In genomic region chr7:65153846-65154245, GRCm38 (mm10) we compare ENCODE assay signal across 26 mouse cellular contexts. TPM values are rescaled to one million over a fixed set of nuclear protein-coding genes. Genes with fewer than 3 reads are reported as not detected.
DNase-seq lines count a peak whose midpoint lies in the region; ATAC-seq lines count a peak whose summit lies in the region.
"Had no signal": no experiment of that assay in that cellular context is flagged by ENCODE, and none has a peak within 500 bp of the region (broad histone marks: within the 10 kb centered on the region; RNA-seq: fewer than 3 reads in every experiment).

No protein-coding gene starts in this region.

- ATAC-seq in hindbrain, embryonic 16.5 days: no peak
- ATAC-seq in hindbrain, embryonic 11.5 days (ENCODE audit: low FRiP score): no peak
- ATAC-seq in midbrain, embryonic 13.5 days: no peak
- ATAC-seq: forebrain, embryonic 14.5 days; inflammation-experienced regulatory T-cells, adult 6 months; intestine, embryonic 16.5 days; Patski had no signal

- H3K4me3 ChIP-seq in hindbrain, embryonic 16.5 days (ENCODE audit: low read length): no peak overlapping the region
- H3K4me3 ChIP-seq in hindbrain, embryonic 11.5 days (ENCODE audit: low read depth, low read length): no peak overlapping the region
- H3K4me3 ChIP-seq in midbrain, embryonic 13.5 days (replicated peaks): no peak overlapping the region
- no peak overlapping the region for H3K4me3 ChIP-seq in midbrain, embryonic 10.5 days
- H3K4me3 ChIP-seq: forebrain, embryonic 10.5 days; heart, adult 2 months; heart, embryonic 10.5 days; heart, embryonic 13.5 days had no signal

- H3K27ac ChIP-seq in hindbrain, embryonic 16.5 days (ENCODE audit: low read depth, low read length): no peak overlapping the region
- no peak overlapping the region for H3K27ac ChIP-seq in hindbrain, embryonic 11.5 days (ENCODE audit: low read depth, low read length)
- H3K27ac ChIP-seq in midbrain, embryonic 13.5 days: no peak overlapping the region
- no peak overlapping the region for H3K27ac ChIP-seq in midbrain, embryonic 10.5 days (replicated peaks)
- H3K27ac ChIP-seq: forebrain, embryonic 10.5 days; heart, adult 2 months; heart, embryonic 10.5 days; heart, embryonic 13.5 days had no signal

- H3K9ac ChIP-seq in hindbrain, embryonic 16.5 days (ENCODE audit: low read depth, low read length): no peak overlapping the region
- no peak overlapping the region for H3K9ac ChIP-seq in hindbrain, embryonic 11.5 days (ENCODE audit: low read depth, low read length)
- H3K9ac ChIP-seq in midbrain, embryonic 13.5 days (replicated peaks): no peak overlapping the region
- H3K9ac ChIP-seq: heart, embryonic 13.5 days had no signal

- DNase-seq in heart, adult 11 months: peak; percentile 67
- no peak for DNase-seq in heart, postnatal 36 days
- no peak for DNase-seq in hindbrain, embryonic 11.5 days (ENCODE audit: low spot score)
- no peak for DNase-seq in midbrain, embryonic 10.5 days (ENCODE audit: low spot score)
- DNase-seq: adrenal gland, postnatal 10 days; adrenal gland, postnatal 36 days; B cell, adult 2 months; cerebellum, adult 18-20 months; cerebellum, adult 9-10 months; cerebellum, postnatal 14 days; gastrocnemius, postnatal 25 days; heart, adult 2 months; heart, postnatal 14 days had no signal

- H3K27me3 ChIP-seq in hindbrain, embryonic 16.5 days (replicated peaks; ENCODE audit: control insufficient read depth, insufficient read depth, low read length): no peaks in the 10 kb centered on the region
- H3K27me3 ChIP-seq in hindbrain, embryonic 11.5 days (ENCODE audit: control insufficient read depth, insufficient read depth, low read length): peaks cover 10% of the 10 kb centered on the region
- peaks cover 36% of the 10 kb centered on the region for H3K27me3 ChIP-seq in midbrain, embryonic 13.5 days
- peaks cover 51% of the 10 kb centered on the region for H3K27me3 ChIP-seq in midbrain, embryonic 10.5 days (ENCODE audit: low read depth, poor library complexity, severe bottlenecking)

- 0 out of 2 replicates have a peak overlapping the region, but pooled peaks have one; percentile 9 for H3K4me2 ChIP-seq in hindbrain, embryonic 16.5 days (ENCODE audit: low read length)
- H3K4me2 ChIP-seq in hindbrain, embryonic 11.5 days (replicated peaks; ENCODE audit: low read depth, low read length): no peak overlapping the region
- H3K4me2 ChIP-seq in midbrain, embryonic 13.5 days (replicated peaks): 0 out of 2 replicates have a peak overlapping the region, but pooled peaks have one; percentile 2

- H3K4me1 ChIP-seq in hindbrain, embryonic 16.5 days (ENCODE audit: control insufficient read depth, insufficient read depth, low read depth, low read length): peaks cover 10% of the 10 kb centered on the region
- peaks cover 2% of the 10 kb centered on the region; the same call in 1 of the 2 replicates for H3K4me1 ChIP-seq in hindbrain, embryonic 11.5 days (replicated peaks; ENCODE audit: control insufficient read depth, insufficient read depth, low read length)
- H3K4me1 ChIP-seq in midbrain, embryonic 13.5 days (replicated peaks): peaks cover 23% of the 10 kb centered on the region
- H3K4me1 ChIP-seq in midbrain, embryonic 10.5 days: peaks cover 32% of the 10 kb centered on the region

- no peaks in the 10 kb centered on the region for H3K9me3 ChIP-seq in hindbrain, embryonic 16.5 days (ENCODE audit: control insufficient read depth, low read length)
- no peaks in the 10 kb centered on the region for H3K9me3 ChIP-seq in hindbrain, embryonic 11.5 days (ENCODE audit: control insufficient read depth, low read length)
- H3K9me3 ChIP-seq in midbrain, embryonic 13.5 days: no peaks in the 10 kb centered on the region
- no peaks in the 10 kb centered on the region for H3K9me3 ChIP-seq in midbrain, embryonic 10.5 days (replicated peaks)
- H3K9me3 ChIP-seq: forebrain, embryonic 10.5 days; heart, embryonic 10.5 days; heart, embryonic 13.5 days had no signal

- intact Hi-C loops in heart, postnatal 36 days (cut with DNase I): no loop called here

- WGBS in hindbrain, embryonic 16.5 days: 72% methylated on average over 7 of the region's 7 CpGs
- WGBS in hindbrain, embryonic 11.5 days: 80% methylated on average over 7 of the region's 7 CpGs
- 73% methylated on average over 7 of the region's 7 CpGs for WGBS in midbrain, embryonic 13.5 days
- 77% methylated on average over 7 of the region's 7 CpGs for WGBS in midbrain, embryonic 10.5 days

- H3K36me3 ChIP-seq in hindbrain, embryonic 16.5 days (ENCODE audit: control insufficient read depth, insufficient read depth, low read length): no peaks in the 10 kb centered on the region
- H3K36me3 ChIP-seq in hindbrain, embryonic 11.5 days (ENCODE audit: control insufficient read depth, insufficient read depth, low read length): no peaks in the 10 kb centered on the region
- no peaks in the 10 kb centered on the region for H3K36me3 ChIP-seq in midbrain, embryonic 13.5 days
- H3K36me3 ChIP-seq in midbrain, embryonic 10.5 days: no peaks in the 10 kb centered on the region
- H3K36me3 ChIP-seq: forebrain, embryonic 10.5 days; G1E; heart, embryonic 10.5 days; heart, embryonic 13.5 days had no signal

RNA-seq across cellular contexts. Expression of gene Fam189a1, which starts 2.5 kb away (rescaled TPM):
- total RNA-seq in heart, postnatal 36 days (2021): not detected
- polyA plus RNA-seq in hindbrain, embryonic 16.5 days (2015; fragmentation: Nextera tagmentation; extraction: Ambion mirVana): 7.9 and 9.4 TPM in 2 replicates
- 1.6 and 2.4 TPM in 2 replicates for polyA plus RNA-seq in hindbrain, embryonic 11.5 days (2014; fragmentation: Nextera tagmentation; extraction: Ambion mirVana)
- 5.9 and 6.4 TPM in 2 replicates for polyA plus RNA-seq in midbrain, embryonic 13.5 days (2015; fragmentation: Nextera tagmentation; extraction: Ambion mirVana)
- 1.3 and 2.7 TPM in 2 replicates for polyA plus RNA-seq in midbrain, embryonic 10.5 days (2016; fragmentation: Nextera tagmentation; extraction: Ambion mirVana)
- total RNA-seq: CH12.LX; gastrocnemius, adult 8-10 months; heart, adult 2 months; heart, postnatal 14 days; hematopoietic stem cell, adult 5-6 weeks had no signal
- polyA plus RNA-seq: G1E had no signal
